Mouse (Mus musculus) layer of hippocampus, postnatal 10 days (tissue): ENCODE data around the gene Traf1. TPM values are rescaled to one million over a fixed set of nuclear protein-coding genes. Genes with fewer than 3 reads are reported as not detected.

Experiments used
- DNase-seq, 2 experiments: peaks; one replicate each; pipeline ENCODE4 v3.0.0; 2021; ENCODE audit warnings: low spot score in 2 of 2
- total RNA-seq, 2 experiments: library from RNA; stranded (reverse); gene quantifications; 2 replicates each; pipeline ENCODE4 v1.2.3; 2021

Traf1 gene
- total RNA-seq, 2 experiments from 2014 or later: 0.94 to 2.4 TPM

- no peak for DNase-seq
Measured at GRCm38 (mm10) chr2:34943556-34944120, 17.9 kb downstream of the Traf1 start.

DNA sequence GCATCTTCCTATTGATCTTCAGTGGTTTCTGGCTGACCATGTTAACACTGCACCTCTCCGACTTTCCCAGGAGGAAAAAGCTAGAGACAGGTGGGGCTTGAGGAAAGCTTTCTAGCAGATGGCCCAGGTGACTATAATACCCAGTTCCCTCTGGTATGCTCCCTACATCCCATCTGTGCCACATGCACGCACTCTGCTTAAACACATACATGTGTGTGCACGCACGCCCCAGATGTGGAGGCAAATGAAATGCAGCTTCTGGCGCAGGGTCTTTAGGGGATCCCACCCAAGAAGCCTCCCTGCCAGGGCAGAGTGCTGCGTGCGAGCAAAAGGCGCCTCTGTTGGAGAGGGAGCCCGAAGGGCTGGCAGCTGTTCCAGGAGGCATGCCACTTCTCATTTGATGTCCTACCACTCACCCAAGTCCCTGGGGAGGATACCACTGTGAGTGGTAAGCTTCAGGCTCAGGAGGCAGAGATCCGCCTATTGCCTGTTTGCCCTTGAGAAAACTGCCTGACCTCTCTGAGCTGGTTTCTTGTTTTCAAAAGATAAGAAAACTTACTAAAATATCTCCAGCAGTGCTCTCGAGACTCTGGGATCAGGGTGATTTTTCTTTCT is 20.4 kb downstream of the Traf1 start:
- no peak for DNase-seq

DNA sequence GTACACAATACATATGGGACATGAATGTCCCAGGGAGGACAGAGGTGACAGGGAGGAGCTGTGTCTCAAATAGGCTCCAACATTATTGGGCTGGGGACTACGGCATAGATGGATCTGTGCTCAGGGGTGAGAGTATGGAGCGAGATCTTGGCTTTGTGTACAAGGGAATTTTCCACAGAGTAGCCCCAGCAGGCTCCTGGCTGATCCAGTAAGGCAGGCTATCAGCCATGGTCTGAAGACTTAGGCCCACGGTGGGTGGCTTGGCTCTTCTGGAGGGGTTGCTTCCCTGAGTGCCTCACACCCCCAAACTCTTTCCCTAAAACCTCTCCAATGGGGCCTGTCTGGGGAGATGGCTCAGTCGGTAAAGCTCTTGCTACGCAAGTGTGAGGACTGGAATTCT is 21.3 kb downstream of the Traf1 start:
- DNase-seq: no peak

- peak in 1 of 2 experiments; percentile 32 for DNase-seq
Measured at GRCm38 (mm10) chr2:34938269-34939208, 23.0 kb downstream of the Traf1 start.

- no peak for DNase-seq
Measured at GRCm38 (mm10) chr2:34937460-34937859, 24.1 kb downstream of the Traf1 start.

- DNase-seq: no peak
Measured at GRCm38 (mm10) chr2:34927320-34927719, 34.3 kb downstream of the Traf1 start.

GRCm38 (mm10) chr2:34922729-34923128 is 38.8 kb downstream of the Traf1 start:
- no peak for DNase-seq

- no peak for DNase-seq
Measured at GRCm38 (mm10) chr2:34920144-34920543, 41.4 kb downstream of the Traf1 start.

DNA sequence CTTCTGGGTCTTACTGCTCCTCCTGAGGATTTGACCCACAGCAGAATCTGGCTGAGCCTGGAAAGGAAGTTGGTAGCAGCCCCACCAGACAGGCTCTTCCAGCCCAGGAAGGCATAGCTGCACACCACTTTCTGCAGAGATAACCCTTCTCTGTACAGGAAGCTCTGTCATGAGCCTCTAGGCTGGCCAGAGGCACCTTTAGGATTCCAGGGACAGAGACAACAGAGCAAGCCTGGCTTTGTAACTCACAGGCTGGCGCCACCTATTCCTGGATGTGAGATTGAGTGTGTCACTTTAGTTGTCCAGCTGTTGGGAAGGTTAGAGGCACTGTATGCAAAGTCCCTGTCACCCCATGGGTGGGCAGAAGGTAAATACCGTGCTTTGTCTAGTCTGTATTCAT is 46.5 kb downstream of the Traf1 start:
- DNase-seq: no peak

DNA sequence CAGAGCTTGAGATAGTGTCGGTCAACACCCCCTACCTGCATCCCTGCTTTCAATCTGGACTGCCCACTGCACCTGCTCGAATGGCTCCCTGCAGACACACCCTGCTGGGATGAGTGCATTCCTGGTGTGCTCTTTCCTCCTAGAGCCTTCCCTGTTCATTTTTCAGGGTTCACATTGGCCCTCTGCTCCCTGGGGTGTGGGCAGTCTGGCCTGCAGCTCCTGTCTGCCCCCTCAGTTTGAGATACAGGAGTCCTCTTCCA is 46.8 kb downstream of the Traf1 start:
- DNase-seq: no peak

GRCm38 (mm10) chr2:34914069-34914822 is 47.3 kb downstream of the Traf1 start:
- peak in 1 of 2 experiments; percentile 55 for DNase-seq

DNA sequence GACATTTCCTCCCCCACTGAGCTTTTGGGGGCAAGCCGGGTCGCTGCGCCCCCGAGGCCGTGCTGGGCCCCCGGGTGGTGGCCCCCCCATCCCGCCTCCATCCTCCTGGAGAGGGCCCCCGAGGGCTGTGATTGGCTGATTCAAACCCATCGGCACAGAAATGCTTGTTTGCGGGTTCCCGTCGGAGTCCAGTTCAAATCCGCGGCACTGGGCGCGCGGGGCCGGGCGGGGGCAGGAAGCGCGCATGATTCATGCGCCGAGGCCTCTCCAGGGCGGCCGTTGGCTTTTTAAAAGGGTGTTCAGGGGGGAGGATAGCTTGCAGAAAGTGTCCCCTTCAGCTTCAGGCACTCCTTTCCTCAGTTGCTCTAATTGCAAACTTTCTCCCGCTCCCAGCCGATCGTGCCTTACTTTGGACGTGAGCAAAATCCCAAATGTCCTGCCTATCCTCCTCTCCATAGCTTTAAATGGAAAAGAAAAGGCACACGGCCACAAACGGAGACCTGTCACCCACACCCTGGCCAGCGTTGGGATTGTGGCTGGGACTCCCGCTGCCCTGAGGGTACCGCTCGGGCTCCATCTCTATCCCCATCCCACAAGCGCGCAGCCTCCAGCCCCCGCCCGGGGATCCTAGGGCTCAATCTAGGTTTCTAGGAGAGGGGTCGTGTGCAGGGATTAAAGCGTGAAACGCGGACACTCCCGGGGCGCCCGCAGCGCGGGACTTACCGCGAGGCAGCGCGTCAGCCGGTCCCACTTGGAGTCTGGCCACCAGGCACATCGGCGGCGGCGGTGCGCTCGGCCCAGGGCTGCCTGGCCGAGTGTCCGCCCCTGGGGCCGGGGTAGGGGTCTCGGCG is 48.1 kb downstream of the Traf1 start, which contains the start of gene Phf19:
TSS of gene Phf19 (minus strand) at position 809 of the 851 bp plus-strand sequence.
- peak in 1 of 2 experiments; percentile 37 for DNase-seq

DNA sequence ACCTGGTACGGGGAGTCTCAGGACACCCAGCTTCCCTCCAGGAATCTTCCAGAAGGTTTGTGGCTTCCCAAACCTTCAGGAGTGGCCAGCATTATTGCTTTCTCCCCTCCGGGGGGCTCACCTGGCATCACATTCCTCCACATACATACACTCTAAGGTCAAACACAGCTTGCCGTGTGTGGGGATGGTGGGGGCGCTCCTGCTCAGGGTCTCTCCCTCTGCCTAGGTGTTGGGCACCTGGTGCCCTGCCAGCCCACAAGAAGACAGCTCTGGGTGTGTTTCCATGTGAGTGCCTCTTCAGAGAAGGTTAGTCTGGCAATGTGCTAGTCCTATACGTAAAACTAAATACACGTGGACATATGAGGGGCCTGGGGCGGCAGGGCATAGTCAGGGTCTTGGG is 49.0 kb downstream of the Traf1 start:
- no peak for DNase-seq

- DNase-seq: no peak
Measured at GRCm38 (mm10) chr2:34911871-34912270, 49.7 kb downstream of the Traf1 start.

DNA sequence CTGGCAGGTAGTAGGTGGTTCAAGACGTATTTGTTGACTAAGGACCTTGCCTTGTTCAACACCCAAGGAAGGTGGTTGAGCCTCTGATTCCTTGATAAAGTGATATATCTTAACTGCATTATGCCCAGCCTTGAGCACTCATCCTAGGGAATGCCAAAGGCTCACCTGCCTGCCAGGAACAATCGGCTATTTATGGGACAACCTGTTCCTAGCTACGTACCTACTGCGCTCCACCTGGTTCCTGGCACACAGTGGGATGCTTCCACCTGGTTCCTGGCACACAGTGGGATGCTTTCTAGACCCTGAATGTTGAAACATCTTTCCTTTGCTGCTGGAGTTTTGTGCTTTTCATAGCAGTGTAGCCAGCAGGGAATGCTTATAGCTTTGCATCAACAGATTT is 51.9 kb downstream of the Traf1 start:
- no peak for DNase-seq

GRCm38 (mm10) chr2:34906861-34907604 is 54.5 kb downstream of the Traf1 start:
- peak in 1 of 2 experiments; percentile 28 for DNase-seq

DNA sequence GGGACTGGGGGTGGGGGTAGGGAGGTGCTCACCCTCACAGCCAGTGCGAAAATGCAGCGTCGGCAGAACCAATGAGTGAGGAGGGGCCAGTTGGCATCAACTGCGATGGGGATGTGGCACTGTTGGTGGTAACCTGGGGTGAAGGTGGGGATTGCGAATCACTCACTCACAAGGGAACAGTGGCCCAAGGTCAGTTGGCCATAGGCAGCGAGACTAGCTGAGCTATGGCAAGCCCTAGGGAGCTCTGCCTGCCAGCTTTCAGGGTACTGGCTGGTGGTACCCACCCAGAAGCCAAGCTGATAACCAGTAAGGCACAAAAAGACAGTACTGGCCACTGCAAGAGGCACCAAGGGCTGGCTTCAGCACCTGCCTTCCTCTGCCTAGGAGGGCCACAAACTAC is 55.1 kb downstream of the Traf1 start:
- DNase-seq: peak in 1 of 2 experiments; percentile 15

DNA sequence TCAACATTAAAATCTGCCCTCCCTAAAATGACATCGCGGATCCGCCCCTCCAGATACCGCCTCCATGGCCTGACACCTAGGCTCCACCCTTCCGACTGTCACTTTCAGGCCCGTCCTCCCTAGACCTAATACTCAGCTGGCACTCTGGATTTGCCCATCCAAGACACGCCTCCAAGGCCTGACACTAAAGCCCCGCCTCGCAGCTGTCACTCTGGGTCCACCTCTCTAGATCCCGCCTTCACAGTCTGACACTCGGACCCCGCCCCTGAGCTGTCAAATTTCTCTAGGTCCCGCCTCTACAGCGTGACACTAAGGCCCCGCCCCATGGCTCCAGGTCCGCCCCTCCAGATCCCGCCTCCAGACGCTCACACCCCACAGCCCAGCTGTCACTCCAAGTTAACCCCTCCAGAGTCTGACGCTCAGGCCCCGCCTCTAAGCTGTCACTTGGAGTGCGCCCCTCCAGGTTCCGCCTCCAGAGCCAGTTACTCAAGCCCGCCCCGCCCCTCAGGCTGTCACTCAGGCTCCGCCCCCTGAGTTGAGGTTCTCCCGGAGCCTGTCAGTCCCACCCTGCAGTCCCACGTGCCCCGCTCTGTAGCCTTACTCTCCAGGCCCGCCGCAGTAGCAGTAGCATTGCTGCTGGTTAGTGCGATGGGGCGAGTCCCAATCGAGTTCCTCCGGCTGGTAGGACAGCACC is 56.6 kb downstream of the Traf1 start:
- DNase-seq: peak; percentile 98
